Comparison of ENCODE assay signal across 8 mouse cellular contexts in genomic region chr11:44470432-44471336, GRCm38 (mm10). TPM values are rescaled to one million over a fixed set of nuclear protein-coding genes. Genes with fewer than 3 reads are reported as not detected.
DNase-seq lines count a peak whose midpoint lies in the region; ATAC-seq lines count a peak whose summit lies in the region.

TSS of gene Ublcp1 (minus strand) at chr11:44470498.

- H3K4me1 ChIP-seq in hindbrain, embryonic 13.5 days (replicated peaks): peaks cover 23% of the 10 kb centered on the region

- WGBS in hindbrain, embryonic 13.5 days: under 1% methylated on average over 54 of the region's 54 CpGs

- H3K9me3 ChIP-seq in hindbrain, embryonic 13.5 days: no peaks in the 10 kb centered on the region

- DNase-seq in NIH3T3 (ENCODE audit: low read depth): peak; percentile 93
- DNase-seq in cerebellum, postnatal 10 days: peak; percentile 97
- peak; percentile 86 to 89 for DNase-seq in frontal cortex, postnatal 14 days (ENCODE audit: low spot score in 2 of 2)
- DNase-seq in layer of hippocampus, postnatal 25 days (ENCODE audit: extremely low spot score in 1 of 2, low spot score in 1 of 2): peak; percentile 88 to 90
- DNase-seq in lung, postnatal 25 days (ENCODE audit: low spot score): peak; percentile 96
- peak; percentile 96 for DNase-seq in retina, embryonic 14.5 days (ENCODE audit: low spot score)
- peak; percentile 93 for DNase-seq in thymus, postnatal 4 days

- peak within 1 kb of the TSS; percentile 97 for H3K9ac ChIP-seq in hindbrain, embryonic 13.5 days

- H3K4me3 ChIP-seq in hindbrain, embryonic 13.5 days: peak within 1 kb of the TSS; percentile 93

- H3K27ac ChIP-seq in hindbrain, embryonic 13.5 days: peak within 1 kb of the TSS; percentile 89

- ATAC-seq in hindbrain, embryonic 13.5 days (ENCODE audit: low FRiP score): peak; percentile 95

- H3K4me2 ChIP-seq in hindbrain, embryonic 13.5 days: peak within 1 kb of the TSS; percentile 87

- H3K27me3 ChIP-seq in hindbrain, embryonic 13.5 days: no peaks in the 10 kb centered on the region

- peaks cover 6% of the 10 kb centered on the region for H3K36me3 ChIP-seq in hindbrain, embryonic 13.5 days

RNA-seq across cellular contexts. Expression of gene Ublcp1, which starts in this region (rescaled TPM):
- 60.1 and 62.9 TPM in 2 replicates for polyA plus RNA-seq in hindbrain, embryonic 13.5 days (2015; fragmentation: Nextera tagmentation; extraction: Ambion mirVana)
- 10 to 100 TPM; 43.0 to 43.6 TPM for total RNA-seq in layer of hippocampus, postnatal 25 days (2021)

Comparison
In these comparisons a context has a peak if more than half of its experiments do, and no peak if none do; other contexts are left out.
1. Peak in every context shown above with its lines: DNase-seq, ATAC-seq, H3K4me3 ChIP-seq and H3K27ac ChIP-seq.